Mouse (Mus musculus): ENCODE measurements around the gene Fam160a2.
A peak's percentile ranks its signal among the peaks of the same experiment; 100 is the strongest.

GRCm38 (mm10) chr7:105433859-105434258 is 34.0 kb upstream of the Fam160a2 start:
- TF ChIP-seq EP300 (IDR thresholded peaks at IDR 0.05; ENCODE audit: insufficient read depth, low read depth, low read length) (no peak), POLR2A (IDR thresholded peaks at IDR 0.05; ENCODE audit: insufficient read depth, low read length) (no peak), CTCF (IDR thresholded peaks at IDR 0.05; ENCODE audit: low read depth, low read length) (peak; percentile 67)
